Mouse (Mus musculus): ENCODE data around the gene Ccl27b.
"Not testable (repeated sequence)": the region's sequence is repeated elsewhere in the genome, so short reads cannot be mapped to it uniquely, and the experiment has no call there.

DNA sequence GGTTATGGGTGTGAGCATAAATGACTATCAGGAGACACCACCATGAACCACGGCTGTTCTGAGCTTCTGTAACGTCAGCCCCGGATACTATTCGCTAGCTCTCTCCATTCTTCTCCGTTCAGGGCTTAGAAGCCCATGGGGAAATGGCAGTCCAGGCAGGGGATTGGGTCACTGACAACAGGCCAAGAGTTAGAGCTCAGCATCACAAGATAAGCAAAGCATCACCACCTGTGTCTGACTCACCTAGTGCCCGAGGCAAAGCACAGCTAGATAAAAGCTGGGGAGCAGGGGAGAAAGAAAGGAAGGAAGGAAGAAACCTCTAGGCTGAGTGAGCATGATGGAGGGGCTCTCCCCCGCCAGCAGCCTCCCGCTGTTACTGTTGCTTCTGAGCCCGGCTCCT, at the start of gene Ccl27b:
- not testable (repeated sequence) for TF ChIP-seq POLR2A (IDR thresholded peaks at IDR 0.05; ENCODE audit: insufficient read depth, low read length); CTCF (IDR thresholded peaks at IDR 0.05; ENCODE audit: low read depth, low read length)
